Mouse (Mus musculus) induced T-regulatory cell, adult 2 months (primary cell): Measurements from ENCODE around the gene Tecpr1.

Source experiments
- DNase-seq: peaks from one replicate; pipeline ENCODE4 v3.0.0-alpha.2; 2012; ENCODE audit warnings: low read depth

The Tecpr1 gene

DNA sequence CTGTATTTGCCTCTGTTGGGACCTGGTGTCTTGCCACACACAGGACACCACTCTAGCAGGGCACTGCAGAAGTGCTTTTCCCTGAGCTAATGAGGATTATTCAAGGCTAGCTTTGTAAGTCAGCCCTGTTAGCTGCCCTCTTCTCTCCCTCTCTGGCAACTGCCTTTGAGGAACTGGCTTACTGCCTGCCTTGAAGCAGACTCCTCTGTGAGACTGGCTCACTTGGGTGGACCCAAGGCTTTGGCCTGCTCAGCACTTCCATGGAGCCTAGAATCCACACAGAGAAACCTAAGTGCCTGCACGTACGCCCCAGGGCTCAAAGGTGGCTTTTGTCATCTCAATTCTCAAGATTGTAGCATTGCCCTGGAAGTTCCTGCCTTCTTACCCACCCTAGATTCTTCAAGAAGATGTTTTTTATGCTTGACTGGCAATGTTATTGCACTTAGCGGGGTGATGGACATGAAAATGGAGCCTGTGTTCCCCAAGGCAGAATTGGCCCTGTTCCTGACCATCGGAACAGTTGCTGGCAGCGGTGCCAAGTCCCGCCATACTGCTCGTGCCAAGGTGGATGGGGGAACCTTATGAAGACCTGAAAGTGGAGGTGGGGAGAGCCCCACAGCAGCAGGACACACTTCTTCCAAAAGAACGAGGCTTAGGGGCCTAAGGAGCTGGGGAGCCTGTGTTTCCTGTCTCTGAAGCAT is 54.0 kb downstream of the Tecpr1 start:
- no peak for DNase-seq

DNA sequence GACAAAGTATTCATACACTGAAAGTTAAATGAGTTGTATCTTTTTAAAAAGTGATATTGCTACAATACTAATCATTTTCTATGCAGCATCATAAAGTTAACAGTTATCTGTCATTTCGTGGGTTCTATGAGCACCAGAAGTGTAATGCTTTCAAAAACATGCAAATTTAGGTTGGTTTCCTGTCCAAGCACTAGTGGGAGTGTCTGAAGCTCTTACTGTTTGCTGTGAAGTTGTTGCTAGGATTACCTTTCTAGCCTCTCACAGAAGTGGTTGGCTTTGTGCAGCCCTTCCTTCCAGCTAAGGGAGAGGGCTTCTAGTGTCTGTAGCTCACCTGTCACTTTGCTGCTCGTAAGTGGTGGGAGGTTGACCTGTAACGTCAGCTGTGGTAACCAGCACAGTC is 57.7 kb downstream of the Tecpr1 start:
- DNase-seq, result peak; percentile 34

DNA sequence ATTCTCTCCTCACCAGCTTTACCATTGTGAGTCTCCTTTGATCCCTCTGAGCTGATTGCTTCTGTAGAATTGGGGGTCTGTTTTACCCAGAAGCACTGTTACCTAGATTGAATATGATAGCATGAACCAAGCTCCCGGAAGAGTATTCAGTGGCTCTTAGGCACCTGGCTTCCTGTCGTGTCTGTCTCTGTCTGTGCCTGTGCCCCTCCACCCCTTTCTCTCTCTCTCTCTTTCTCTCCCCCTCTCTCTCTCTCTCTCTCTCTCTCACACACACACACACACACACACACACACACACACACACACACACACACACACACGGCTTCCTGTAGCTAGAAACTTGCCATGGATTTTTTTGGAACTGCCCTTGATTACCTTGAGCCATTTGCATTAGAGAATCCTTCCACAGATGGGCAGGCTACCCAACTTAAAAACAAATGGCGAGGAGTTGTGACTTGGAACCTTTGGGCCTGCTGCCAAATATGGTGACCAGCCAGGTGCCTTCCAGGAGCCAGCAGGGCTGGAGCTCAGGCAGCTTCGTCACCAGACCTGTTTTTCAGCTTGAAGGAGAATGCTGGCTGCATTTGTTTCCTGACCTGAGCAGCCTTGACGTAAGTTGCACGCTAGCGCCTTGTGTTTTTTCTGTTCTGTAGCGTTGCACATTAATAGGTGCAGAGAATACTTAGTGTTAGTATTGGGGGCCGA is 60.5 kb downstream of the Tecpr1 start:
- no peak for DNase-seq

DNA sequence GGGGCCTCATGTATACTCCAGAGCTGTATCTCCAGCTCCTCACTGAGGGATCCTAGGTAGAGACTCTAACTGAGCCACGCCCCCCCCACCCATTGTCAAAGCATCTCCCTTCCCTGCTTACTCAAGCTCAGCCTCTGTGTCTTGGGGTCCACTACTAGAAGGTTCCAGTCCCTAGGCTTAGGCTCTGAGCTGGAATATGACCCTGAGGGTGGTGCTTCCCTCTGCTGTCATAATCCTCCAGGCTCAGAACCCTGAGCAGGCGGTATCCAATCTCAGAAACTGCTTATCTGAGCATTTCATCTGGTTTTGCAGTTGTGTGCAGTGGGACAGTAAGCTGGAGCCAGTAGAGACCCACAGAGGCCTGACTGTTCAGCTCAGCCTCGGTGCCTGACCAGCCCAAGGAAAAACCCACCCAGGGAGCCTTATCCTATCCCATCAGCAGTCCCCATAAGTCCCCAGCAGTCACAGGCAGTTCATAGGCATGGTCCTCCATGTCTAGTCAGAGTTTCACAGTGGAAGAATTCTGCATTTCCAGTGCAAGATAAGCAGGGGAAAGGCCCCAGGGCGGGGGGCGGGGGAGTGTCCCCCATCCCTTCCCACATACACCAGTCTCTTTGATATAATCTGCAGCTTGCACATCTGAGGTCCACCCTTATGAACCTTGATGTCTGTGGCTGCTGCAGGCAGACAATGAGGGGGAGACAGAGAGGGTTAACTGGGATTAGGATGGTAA is 61.2 kb downstream of the Tecpr1 start:
- DNase-seq, result peak; percentile 13

DNA sequence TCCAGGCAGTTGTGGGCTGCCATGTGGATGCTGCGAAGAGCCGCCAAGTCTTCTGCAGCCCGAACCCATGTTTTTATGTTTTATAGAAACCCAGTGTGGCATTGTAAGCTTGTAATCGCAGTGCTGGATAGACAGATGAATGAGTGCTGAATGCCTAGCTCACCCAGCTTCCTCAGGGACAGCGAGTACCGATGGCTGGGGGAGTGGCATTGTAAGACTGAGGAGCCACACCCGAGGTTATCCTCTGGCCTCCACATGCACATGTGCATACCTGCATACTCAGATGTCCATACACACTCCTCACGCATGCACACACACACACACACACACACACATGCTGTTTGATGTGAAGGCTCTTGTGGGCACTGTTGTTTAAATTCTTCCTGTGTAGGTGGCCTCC is 64.3 kb downstream of the Tecpr1 start:
- no peak for DNase-seq

DNA sequence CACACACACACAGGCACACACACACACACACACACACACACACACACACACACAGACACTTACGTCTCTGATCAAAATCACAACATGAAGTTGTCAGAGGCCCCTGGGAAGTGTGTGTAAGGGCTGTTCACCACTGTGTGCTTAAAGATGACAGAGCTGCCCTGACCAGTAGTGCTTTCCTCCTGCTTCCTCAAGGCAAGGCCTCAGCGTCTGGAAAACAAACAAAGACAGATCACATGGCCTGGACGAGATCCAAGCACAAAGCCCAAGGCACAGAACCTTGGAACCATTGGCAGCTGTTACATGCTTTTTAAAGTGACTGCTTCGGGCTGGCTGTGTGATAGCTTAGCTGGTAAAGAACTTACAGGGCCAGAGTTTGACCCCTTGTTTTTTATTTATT is 64.8 kb downstream of the Tecpr1 start:
- no peak for DNase-seq

DNA sequence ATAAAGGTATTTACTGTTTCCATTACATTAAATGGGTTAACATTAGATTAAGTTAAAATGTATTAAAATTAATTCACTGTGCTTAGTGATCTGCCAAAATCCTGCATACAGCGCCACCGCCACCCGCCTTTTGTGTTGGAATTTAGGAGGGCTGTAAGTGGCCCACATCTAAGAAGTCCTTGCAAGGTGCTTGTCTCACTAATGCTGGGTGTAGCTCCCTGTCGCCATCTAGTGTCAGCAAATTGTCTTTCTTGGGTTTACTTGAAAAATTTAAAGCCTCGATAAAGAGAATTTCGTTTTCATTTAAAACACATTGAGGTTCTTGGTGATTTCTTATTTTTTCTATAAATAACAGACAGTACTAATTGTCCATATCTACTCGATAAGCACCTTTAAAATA is 68.9 kb downstream of the Tecpr1 start:
- DNase-seq, result peak; percentile 87

DNA sequence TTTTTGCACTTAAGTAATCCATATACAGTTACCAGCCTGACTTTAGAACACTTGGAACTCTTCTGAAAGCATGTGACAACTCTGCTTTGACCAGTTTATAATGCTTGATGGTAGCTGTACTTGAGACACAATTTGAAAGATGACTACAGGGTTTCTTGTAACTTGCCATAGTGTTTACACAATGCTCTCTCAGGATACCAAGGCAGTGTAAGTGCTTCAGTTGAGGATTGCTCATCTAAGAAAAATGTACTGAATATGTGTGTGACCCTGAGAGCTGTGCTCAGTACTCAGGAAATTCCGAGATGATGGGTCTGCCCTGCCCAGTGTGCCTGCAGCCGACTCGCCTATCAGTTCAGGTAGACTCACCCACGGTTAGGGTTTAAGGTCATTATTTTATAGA is 72.1 kb downstream of the Tecpr1 start:
- no peak for DNase-seq

DNA sequence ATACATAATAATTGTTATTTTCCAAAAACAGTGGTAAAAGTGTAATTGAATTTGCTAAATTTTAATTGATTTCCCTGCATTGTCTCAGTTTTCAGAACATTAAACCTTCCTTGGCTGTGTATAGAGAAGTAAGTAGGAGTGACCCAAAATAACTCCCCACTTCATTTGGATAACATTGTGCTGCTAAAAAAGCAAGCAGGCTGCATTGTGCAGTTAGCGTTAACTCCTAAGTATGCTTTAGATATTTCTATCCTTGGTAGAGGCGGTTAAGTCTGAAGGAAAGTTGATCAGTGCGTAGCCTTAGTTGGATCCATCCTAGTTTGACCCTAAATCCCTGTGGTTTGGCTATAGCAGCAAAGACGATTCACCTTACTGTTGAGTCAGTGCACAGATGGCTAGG is 73.9 kb downstream of the Tecpr1 start:
- DNase-seq, result no peak

DNA sequence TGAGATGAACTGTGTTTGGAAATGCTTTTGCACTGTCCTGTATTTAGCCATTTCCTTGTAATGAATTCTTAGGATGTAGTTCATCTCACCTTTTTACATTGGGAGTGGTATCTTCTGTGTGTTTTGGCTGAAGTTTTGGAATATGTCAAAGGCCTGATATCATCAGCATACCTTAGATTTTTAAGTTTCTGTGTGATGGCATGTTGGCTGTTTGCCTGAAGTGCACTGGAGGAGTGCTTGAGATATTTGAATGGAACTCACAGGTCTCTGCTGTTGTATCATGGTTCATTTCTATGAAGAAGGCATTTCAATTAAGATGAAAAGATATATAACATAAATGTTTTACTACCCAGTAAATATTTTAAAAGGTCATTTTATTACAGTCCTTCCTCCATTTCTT is 76.5 kb downstream of the Tecpr1 start:
- DNase-seq, result no peak
